Mouse (Mus musculus) G1E (cell line): ENCODE data around the gene Psma6.

Experiments
- CTCF ChIP-seq: IDR thresholded peaks from 2 replicates; pipeline ENCODE4 v1.5.1; 2012; ENCODE audit warnings: low read depth, low read length, inconsistent platforms, mixed read lengths
- GATA1 ChIP-seq: IDR thresholded peaks from 2 replicates; pipeline ENCODE4 v1.6.1; 2012; ENCODE audit warnings: borderline replicate concordance, low read length, inconsistent platforms, mixed read lengths
- GATA2 ChIP-seq: IDR thresholded peaks from 2 replicates; pipeline ENCODE4 v1.6.1; 2012; ENCODE audit warnings: low read depth, low read length, inconsistent platforms, borderline replicate concordance
- POLR2AphosphoS5 ChIP-seq: IDR thresholded peaks from 2 replicates; pipeline ENCODE4 v1.6.1; 2012; ENCODE audit warnings: low read depth, low read length, inconsistent platforms; ENCODE audit not compliant: insufficient replicate concordance
- TAL1 ChIP-seq: conservative IDR thresholded peaks from 2 replicates; pipeline ENCODE4 v1.6.1; 2012; ENCODE audit warnings: low read depth, low read length, inconsistent platforms, mixed read lengths

- no peak for TF ChIP-seq CTCF
- no peak for TF ChIP-seq TAL1
- TF ChIP-seq GATA2 = no peak
- TF ChIP-seq POLR2AphosphoS5 = no peak
- no peak for TF ChIP-seq GATA1
Observed at GRCm38 (mm10) chr12:55456136-55456535, 72.1 kb downstream of the Psma6 start.
